Mouse (Mus musculus): ENCODE measurements around the gene Arhgef28. TPM values are rescaled to one million over a fixed set of nuclear protein-coding genes. Genes with fewer than 3 reads are reported as not detected.

Gene Arhgef28
- total and polyA plus RNA-seq, 2 experiments from 2014 or later, result 33.9 to 38.7 TPM

DNA sequence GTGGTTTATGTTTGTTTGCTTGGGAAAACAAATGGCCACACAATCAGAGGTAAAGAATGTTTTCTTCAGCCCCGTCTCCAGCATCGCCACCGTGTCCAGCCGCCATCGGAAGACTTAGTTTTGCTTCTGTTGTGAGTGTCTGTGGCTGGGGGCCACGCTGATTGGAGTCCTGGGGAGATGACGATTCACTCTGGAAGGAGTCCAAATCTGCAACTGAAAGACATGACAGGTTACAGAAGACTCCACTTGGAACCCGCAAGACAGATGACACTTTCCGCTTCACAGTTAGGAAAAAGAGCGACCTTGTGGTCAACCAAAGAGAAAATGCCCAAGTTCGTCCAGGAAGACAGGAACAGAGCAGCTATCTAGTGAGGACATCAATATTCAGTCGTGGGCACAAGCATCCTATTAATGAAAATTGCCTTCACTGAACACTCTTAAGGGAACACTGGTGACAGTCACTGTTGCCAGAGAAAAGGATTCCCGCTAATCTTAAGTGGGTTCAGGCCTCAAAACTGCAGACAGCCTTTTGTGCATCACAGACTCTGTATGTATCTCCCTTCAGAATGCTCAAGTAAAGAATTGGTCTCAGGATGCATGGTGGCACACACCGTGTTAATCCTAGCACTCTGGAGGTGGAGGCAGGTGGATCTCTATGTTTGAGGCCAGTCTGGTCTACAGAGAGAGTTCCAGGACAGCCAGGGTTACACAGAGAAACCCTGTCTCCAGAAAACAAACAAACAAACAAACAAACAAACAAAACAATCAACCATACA, 306.4 kb downstream of the Arhgef28 start:
- no peaks in the 10 kb centered on the region for H3K36me3 ChIP-seq (ENCODE audit: insufficient read depth)
- no peak for TF ChIP-seq CTCF (IDR thresholded peaks at IDR 0.05; ENCODE audit: low read depth)
- no peak overlapping the region for H3K9ac ChIP-seq
- peaks cover 18% of the 10 kb centered on the region for H3K4me1 ChIP-seq (ENCODE audit: insufficient read depth)
- ATAC-seq (peak; percentile 70), DNase-seq (peak; percentile 58)
- WGBS, result 39% methylated on average over 14 of the region's 14 CpGs
- no peaks in the 10 kb centered on the region for H3K27me3 ChIP-seq (ENCODE audit: insufficient read depth, low read length)
- H3K9me3 ChIP-seq (ENCODE audit: low read length), result no peaks in the 10 kb centered on the region
- H3K4me2 ChIP-seq (ENCODE audit: low read depth), result no peak overlapping the region
- H3K4me3 ChIP-seq (ENCODE audit: low read depth, low read length), result no peak overlapping the region
- H3K27ac ChIP-seq (ENCODE audit: low read depth, low read length), result peak overlapping the region; percentile 81

DNA sequence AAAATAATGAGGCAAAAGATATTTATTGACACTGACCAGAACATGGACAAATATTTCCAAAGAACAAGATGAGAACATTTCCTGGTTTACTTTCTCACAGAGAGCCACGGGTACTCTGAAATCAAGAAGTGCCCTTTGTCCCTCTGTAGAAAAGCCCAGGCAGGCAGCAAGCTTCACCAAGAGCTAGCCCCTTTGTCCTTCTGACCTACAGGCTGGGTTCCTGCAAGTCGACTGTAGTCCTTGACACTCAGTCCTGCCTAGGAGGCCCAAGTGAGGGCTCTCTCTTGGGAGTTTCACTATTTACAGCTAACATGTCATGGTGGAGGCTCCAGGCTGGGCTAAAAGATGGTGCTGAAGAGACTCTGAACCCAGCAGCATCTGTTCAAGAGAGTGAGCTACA, 307.6 kb downstream of the Arhgef28 start:
- H3K4me1 ChIP-seq (ENCODE audit: insufficient read depth), result peaks cover 18% of the 10 kb centered on the region
- H3K27me3 ChIP-seq (ENCODE audit: insufficient read depth, low read length), result no peaks in the 10 kb centered on the region
- 57% methylated on average over 2 of the region's 2 CpGs for WGBS
- H3K36me3 ChIP-seq (ENCODE audit: insufficient read depth), result no peaks in the 10 kb centered on the region
- H3K9me3 ChIP-seq (ENCODE audit: low read length), result no peaks in the 10 kb centered on the region
- H3K27ac ChIP-seq (ENCODE audit: low read depth, low read length), result no peak overlapping the region
- no peak overlapping the region for H3K9ac ChIP-seq
- DNase-seq (no peak), ATAC-seq (no peak)
- no peak for TF ChIP-seq CTCF (IDR thresholded peaks at IDR 0.05; ENCODE audit: low read depth)
- no peak overlapping the region for H3K4me3 ChIP-seq (ENCODE audit: low read depth, low read length)
- H3K4me2 ChIP-seq (ENCODE audit: low read depth), result no peak overlapping the region

DNA sequence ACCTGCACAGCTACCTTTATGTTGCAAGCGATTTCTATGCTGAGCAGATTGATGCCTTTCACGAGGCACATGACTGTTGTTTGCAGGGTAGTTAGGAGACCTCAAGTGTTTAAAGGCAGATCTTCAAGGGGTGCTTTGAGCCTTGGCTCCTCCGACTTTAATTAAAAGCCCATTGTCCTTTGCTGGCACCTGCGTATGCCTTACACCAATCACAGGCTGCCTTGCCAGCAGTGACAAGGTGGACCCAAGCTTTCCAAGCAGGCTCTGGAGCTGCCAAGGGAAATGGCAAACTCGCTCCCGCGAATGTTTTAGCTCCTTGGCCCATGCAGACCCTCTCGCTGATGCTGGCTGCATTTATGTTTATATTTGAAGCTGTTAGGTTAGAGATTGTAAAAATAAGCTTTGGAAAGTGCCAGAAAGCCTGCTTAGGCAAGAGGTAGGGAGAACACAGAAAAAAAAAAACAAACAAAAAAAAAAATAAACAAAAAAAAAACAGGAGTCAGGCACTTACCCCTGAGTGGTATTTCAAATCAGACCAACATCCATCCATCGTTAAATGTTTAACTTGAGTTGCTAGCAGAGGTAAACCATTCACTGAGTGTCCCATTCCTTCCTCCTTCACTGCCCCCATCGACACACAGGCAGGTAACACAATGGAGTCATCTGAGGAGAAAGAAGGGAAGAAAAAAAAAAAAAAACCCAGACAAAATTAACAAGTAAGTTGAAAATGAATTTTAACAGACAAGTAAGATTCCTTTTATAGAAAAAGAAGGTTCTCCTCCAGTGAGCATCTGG, 313.0 kb downstream of the Arhgef28 start:
- peak overlapping the region; percentile 11; the same call in 1 of the 2 replicates for H3K4me2 ChIP-seq (ENCODE audit: low read depth)
- DNase-seq, result peak; percentile 67
- H3K9me3 ChIP-seq (ENCODE audit: low read length), result no peaks in the 10 kb centered on the region
- no peak overlapping the region for H3K4me3 ChIP-seq (ENCODE audit: low read depth, low read length)
- peak overlapping the region; percentile 73 for H3K27ac ChIP-seq (ENCODE audit: low read depth, low read length)
- no peaks in the 10 kb centered on the region for H3K27me3 ChIP-seq (ENCODE audit: insufficient read depth, low read length)
- no peak for TF ChIP-seq CTCF (IDR thresholded peaks at IDR 0.05; ENCODE audit: low read depth)
- no peak overlapping the region for H3K9ac ChIP-seq
- WGBS, result 12% methylated on average over 10 of the region's 10 CpGs
- H3K4me1 ChIP-seq (ENCODE audit: insufficient read depth), result peaks cover 16% of the 10 kb centered on the region
- ATAC-seq, result peak; percentile 58
- no peaks in the 10 kb centered on the region for H3K36me3 ChIP-seq (ENCODE audit: insufficient read depth)

DNA sequence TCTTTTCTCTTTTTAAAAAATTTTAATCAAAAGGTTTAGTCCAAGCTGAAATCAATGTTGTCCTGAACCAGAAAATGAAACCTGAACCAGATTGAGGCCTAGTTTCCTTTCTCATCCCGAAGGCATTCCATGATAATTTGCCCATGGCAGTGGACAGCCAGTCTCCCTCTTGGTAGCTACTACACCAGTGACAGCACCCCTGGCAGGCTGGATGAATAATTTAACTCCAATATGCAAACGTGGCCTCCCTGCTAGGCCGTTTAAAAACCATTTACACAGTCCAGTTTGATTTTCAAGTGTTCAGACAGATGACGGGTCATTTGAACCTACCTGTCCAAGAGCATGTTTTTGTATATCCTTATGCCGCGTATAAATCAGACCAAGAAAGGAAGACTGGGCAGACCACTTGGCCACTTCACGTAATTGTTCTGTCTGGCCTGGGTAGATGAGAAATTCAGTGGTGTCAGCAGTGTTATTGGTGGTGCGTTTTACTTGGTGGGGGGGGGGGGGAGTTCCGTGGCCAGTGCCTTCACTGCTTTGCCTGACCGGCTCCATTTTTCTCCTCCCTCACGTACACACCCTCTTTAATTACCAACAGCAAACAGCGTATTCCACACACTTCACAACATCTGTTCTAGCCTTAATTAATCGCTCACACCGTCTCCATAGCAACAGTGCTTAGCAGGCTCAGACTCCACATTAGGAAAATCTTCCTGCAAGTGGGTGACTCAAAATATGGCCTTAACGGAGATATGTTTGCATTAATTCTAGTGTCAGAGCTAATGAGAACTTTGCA, 314.0 kb downstream of the Arhgef28 start:
- DNase-seq (peak; percentile 83), ATAC-seq (peak; percentile 87)
- Histone ChIP-seq H3K4me3 (ENCODE audit: low read depth, low read length) (no peak overlapping the region), H3K4me1 (ENCODE audit: insufficient read depth) (peaks cover 24% of the 10 kb centered on the region), H3K9ac (no peak overlapping the region), H3K4me2 (ENCODE audit: low read depth) (peak overlapping the region; percentile 11; the same call in 1 of the 2 replicates), H3K36me3 (ENCODE audit: insufficient read depth) (no peaks in the 10 kb centered on the region), H3K27me3 (ENCODE audit: insufficient read depth, low read length) (no peaks in the 10 kb centered on the region), H3K27ac (ENCODE audit: low read depth, low read length) (peak overlapping the region; percentile 73), H3K9me3 (ENCODE audit: low read length) (no peaks in the 10 kb centered on the region)
- TF ChIP-seq CTCF (IDR thresholded peaks at IDR 0.05; ENCODE audit: low read depth), result no peak
- WGBS, result 8% methylated on average over 15 of the region's 15 CpGs

DNA sequence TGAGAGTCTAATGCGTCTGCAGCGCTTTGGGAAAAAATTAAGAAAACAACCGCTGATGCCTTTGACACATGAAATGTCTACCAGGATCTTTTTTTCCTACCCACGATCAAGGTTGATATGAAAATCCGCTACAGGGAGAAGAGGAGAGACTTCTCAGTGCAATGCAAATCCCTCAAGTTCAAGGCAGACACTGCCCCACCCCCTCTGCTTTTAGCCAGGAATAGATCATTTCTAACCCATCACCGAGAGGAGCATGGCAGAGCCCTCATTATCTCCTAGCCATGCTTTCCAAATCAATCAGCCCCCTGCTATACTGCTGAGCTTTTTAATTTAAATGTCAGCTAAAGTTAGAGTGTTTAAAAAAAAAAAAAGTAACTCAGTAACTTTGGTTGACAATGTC, 318.2 kb downstream of the Arhgef28 start:
- Histone ChIP-seq H3K9ac (no peak overlapping the region), H3K36me3 (ENCODE audit: insufficient read depth) (no peaks in the 10 kb centered on the region), H3K27me3 (ENCODE audit: insufficient read depth, low read length) (no peaks in the 10 kb centered on the region), H3K4me3 (ENCODE audit: low read depth, low read length) (no peak overlapping the region), H3K4me2 (ENCODE audit: low read depth) (no peak overlapping the region), H3K9me3 (ENCODE audit: low read length) (no peaks in the 10 kb centered on the region), H3K4me1 (ENCODE audit: insufficient read depth) (peaks cover 20% of the 10 kb centered on the region), H3K27ac (ENCODE audit: low read depth, low read length) (peak overlapping the region; percentile 21; the same call in 1 of the 2 replicates)
- ATAC-seq, result peak; percentile 75; the same call in 1 of the 2 replicates
- WGBS, result 43% methylated on average over 6 of the region's 6 CpGs
- peak; percentile 55 for DNase-seq
- no peak for TF ChIP-seq CTCF (IDR thresholded peaks at IDR 0.05; ENCODE audit: low read depth)

DNA sequence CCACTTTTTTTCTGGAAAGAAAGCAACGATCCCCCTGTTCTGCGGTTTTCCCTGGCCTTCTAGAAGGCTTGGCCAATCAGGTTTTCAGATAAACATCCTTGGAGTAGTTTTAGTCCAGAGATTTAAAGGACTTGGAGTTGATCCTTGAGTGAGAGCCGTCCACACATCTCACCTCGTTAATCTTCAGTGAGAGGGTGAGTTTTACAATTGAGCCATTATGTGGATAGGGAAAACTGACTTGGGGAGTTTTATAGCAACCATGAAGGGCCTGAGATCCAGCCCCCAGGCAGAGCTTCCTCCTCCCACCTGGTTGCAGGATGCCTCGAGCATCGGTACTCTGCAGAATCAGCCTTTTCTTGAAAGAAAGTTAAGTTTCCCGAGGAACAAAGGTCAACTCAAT, 318.7 kb downstream of the Arhgef28 start:
- Histone ChIP-seq H3K4me1 (ENCODE audit: insufficient read depth) (peaks cover 15% of the 10 kb centered on the region), H3K9ac (no peak overlapping the region), H3K27ac (ENCODE audit: low read depth, low read length) (peak overlapping the region; percentile 21; the same call in 1 of the 2 replicates), H3K27me3 (ENCODE audit: insufficient read depth, low read length) (no peaks in the 10 kb centered on the region), H3K9me3 (ENCODE audit: low read length) (no peaks in the 10 kb centered on the region), H3K4me2 (ENCODE audit: low read depth) (no peak overlapping the region), H3K36me3 (ENCODE audit: insufficient read depth) (no peaks in the 10 kb centered on the region), H3K4me3 (ENCODE audit: low read depth, low read length) (no peak overlapping the region)
- DNase-seq, result no peak
- no peak for TF ChIP-seq CTCF (IDR thresholded peaks at IDR 0.05; ENCODE audit: low read depth)
- 24% methylated on average over 7 of the region's 7 CpGs for WGBS
- ATAC-seq, result no peak

All from forebrain, postnatal 0 days (tissue).